Mouse (Mus musculus): ENCODE data around the gene Akap7. TPM values are rescaled to one million over a fixed set of nuclear protein-coding genes. Genes with fewer than 3 reads are reported as not detected.

Gene Akap7
- polyA plus RNA-seq, 1 experiment from 2014 or later, result 23.1 TPM

- Histone ChIP-seq H3K4me1 (replicated peaks; ENCODE audit: control insufficient read depth, insufficient read depth) (no peaks in the 10 kb centered on the region), H3K4me3 (ENCODE audit: low read depth, low read length) (no peak overlapping the region), H3K27me3 (ENCODE audit: control insufficient read depth, insufficient read depth, low read length) (no peaks in the 10 kb centered on the region), H3K4me2 (replicated peaks; ENCODE audit: low read depth) (no peak overlapping the region), H3K36me3 (ENCODE audit: control insufficient read depth, insufficient read depth, low read length) (no peaks in the 10 kb centered on the region), H3K27ac (replicated peaks) (no peak overlapping the region), H3K9ac (ENCODE audit: low read length) (no peak overlapping the region), H3K9me3 (ENCODE audit: control insufficient read depth, low read length) (no peaks in the 10 kb centered on the region)
- ATAC-seq (ENCODE audit: low FRiP score, low TSS enrichment), result no peak
- WGBS, result 69% methylated on average over 11 of the region's 11 CpGs
- no peak for DNase-seq (ENCODE audit: low spot score)
- no peak for TF ChIP-seq EP300 (optimal IDR thresholded peaks at IDR 0.05)
- no peak for TF ChIP-seq CTCF (IDR thresholded peaks at IDR 0.05; ENCODE audit: low read depth)
Observed at GRCm38 (mm10) chr10:25285100-25285811, 22.4 kb downstream of the Akap7 start.

GRCm38 (mm10) chr10:25284427-25285099 is 23.1 kb downstream of the Akap7 start:
- no peaks in the 10 kb centered on the region for H3K27me3 ChIP-seq (ENCODE audit: control insufficient read depth, insufficient read depth, low read length)
- TF ChIP-seq CTCF (IDR thresholded peaks at IDR 0.05; ENCODE audit: low read depth) (peak; percentile 36; the same call in 1 of the 2 replicates), EP300 (optimal IDR thresholded peaks at IDR 0.05) (no peak)
- H3K9ac ChIP-seq (ENCODE audit: low read length), result no peak overlapping the region
- no peak for ATAC-seq (ENCODE audit: low FRiP score, low TSS enrichment)
- H3K4me1 ChIP-seq (replicated peaks; ENCODE audit: control insufficient read depth, insufficient read depth), result no peaks in the 10 kb centered on the region
- H3K27ac ChIP-seq (replicated peaks), result no peak overlapping the region
- no peak for DNase-seq (ENCODE audit: low spot score)
- WGBS, result 94% methylated on average over 8 of the region's 8 CpGs
- H3K36me3 ChIP-seq (ENCODE audit: control insufficient read depth, insufficient read depth, low read length), result no peaks in the 10 kb centered on the region
- no peak overlapping the region for H3K4me3 ChIP-seq (ENCODE audit: low read depth, low read length)
- no peaks in the 10 kb centered on the region for H3K9me3 ChIP-seq (ENCODE audit: control insufficient read depth, low read length)
- no peak overlapping the region for H3K4me2 ChIP-seq (replicated peaks; ENCODE audit: low read depth)

GRCm38 (mm10) chr10:25283397-25283796 is 24.3 kb downstream of the Akap7 start:
- no peak for DNase-seq (ENCODE audit: low spot score)

GRCm38 (mm10) chr10:25280141-25280540 is 27.5 kb downstream of the Akap7 start:
- H3K36me3 ChIP-seq (ENCODE audit: control insufficient read depth, insufficient read depth, low read length), result no peaks in the 10 kb centered on the region
- DNase-seq (ENCODE audit: low spot score) (no peak), ATAC-seq (ENCODE audit: low FRiP score, low TSS enrichment) (no peak)
- H3K4me2 ChIP-seq (replicated peaks; ENCODE audit: low read depth), result no peak overlapping the region
- TF ChIP-seq EP300 (optimal IDR thresholded peaks at IDR 0.05) (no peak), CTCF (IDR thresholded peaks at IDR 0.05; ENCODE audit: low read depth) (no peak)
- no peaks in the 10 kb centered on the region for H3K4me1 ChIP-seq (replicated peaks; ENCODE audit: control insufficient read depth, insufficient read depth)
- H3K27ac ChIP-seq (replicated peaks), result peak overlapping the region; percentile 8; the same call in 1 of the 2 replicates
- H3K4me3 ChIP-seq (ENCODE audit: low read depth, low read length), result no peak overlapping the region
- H3K27me3 ChIP-seq (ENCODE audit: control insufficient read depth, insufficient read depth, low read length), result no peaks in the 10 kb centered on the region
- no peak overlapping the region for H3K9ac ChIP-seq (ENCODE audit: low read length)
- WGBS, result 45% methylated on average over 5 of the region's 5 CpGs
- no peaks in the 10 kb centered on the region for H3K9me3 ChIP-seq (ENCODE audit: control insufficient read depth, low read length)

More at GRCm38 (mm10) chr10:25283397-25283796, 24.3 kb downstream of the Akap7 start:
- no peak overlapping the region for H3K9ac ChIP-seq (ENCODE audit: low read length)
- 58% methylated on average over 7 of the region's 7 CpGs for WGBS
- no peak overlapping the region for H3K27ac ChIP-seq (replicated peaks)
- H3K4me3 ChIP-seq (ENCODE audit: low read depth, low read length), result no peak overlapping the region
- no peaks in the 10 kb centered on the region for H3K9me3 ChIP-seq (ENCODE audit: control insufficient read depth, low read length)
- no peaks in the 10 kb centered on the region for H3K4me1 ChIP-seq (replicated peaks; ENCODE audit: control insufficient read depth, insufficient read depth)
- TF ChIP-seq EP300 (optimal IDR thresholded peaks at IDR 0.05) (no peak), CTCF (IDR thresholded peaks at IDR 0.05; ENCODE audit: low read depth) (no peak)
- H3K4me2 ChIP-seq (replicated peaks; ENCODE audit: low read depth), result no peak overlapping the region
- no peak for ATAC-seq (ENCODE audit: low FRiP score, low TSS enrichment)
- H3K27me3 ChIP-seq (ENCODE audit: control insufficient read depth, insufficient read depth, low read length), result no peaks in the 10 kb centered on the region
- H3K36me3 ChIP-seq (ENCODE audit: control insufficient read depth, insufficient read depth, low read length), result no peaks in the 10 kb centered on the region

GRCm38 (mm10) chr10:25279406-25279805 is 28.3 kb downstream of the Akap7 start:
- DNase-seq (ENCODE audit: low spot score), result no peak
- H3K9me3 ChIP-seq (ENCODE audit: control insufficient read depth, low read length), result no peaks in the 10 kb centered on the region
- TF ChIP-seq CTCF (IDR thresholded peaks at IDR 0.05; ENCODE audit: low read depth) (no peak), EP300 (optimal IDR thresholded peaks at IDR 0.05) (no peak)
- H3K27ac ChIP-seq (replicated peaks), result 0 out of 2 replicates have a peak overlapping the region, but pooled peaks have one; percentile 35
- no peaks in the 10 kb centered on the region for H3K4me1 ChIP-seq (replicated peaks; ENCODE audit: control insufficient read depth, insufficient read depth)
- no peak overlapping the region for H3K4me3 ChIP-seq (ENCODE audit: low read depth, low read length)
- no peak overlapping the region for H3K4me2 ChIP-seq (replicated peaks; ENCODE audit: low read depth)
- 65% methylated on average over 3 of the region's 3 CpGs for WGBS
- no peaks in the 10 kb centered on the region for H3K27me3 ChIP-seq (ENCODE audit: control insufficient read depth, insufficient read depth, low read length)
- no peaks in the 10 kb centered on the region for H3K36me3 ChIP-seq (ENCODE audit: control insufficient read depth, insufficient read depth, low read length)
- ATAC-seq (ENCODE audit: low FRiP score, low TSS enrichment), result no peak
- H3K9ac ChIP-seq (ENCODE audit: low read length), result no peak overlapping the region

GRCm38 (mm10) chr10:25275492-25275891 is 32.2 kb downstream of the Akap7 start:
- no peak overlapping the region for H3K4me2 ChIP-seq (replicated peaks; ENCODE audit: low read depth)
- no peak overlapping the region for H3K4me3 ChIP-seq (ENCODE audit: low read depth, low read length)
- no peaks in the 10 kb centered on the region for H3K4me1 ChIP-seq (replicated peaks; ENCODE audit: control insufficient read depth, insufficient read depth)
- no peaks in the 10 kb centered on the region for H3K9me3 ChIP-seq (ENCODE audit: control insufficient read depth, low read length)
- no peaks in the 10 kb centered on the region for H3K27me3 ChIP-seq (ENCODE audit: control insufficient read depth, insufficient read depth, low read length)
- H3K9ac ChIP-seq (ENCODE audit: low read length), result no peak overlapping the region
- no peaks in the 10 kb centered on the region; the same call in 1 of the 2 replicates for H3K36me3 ChIP-seq (ENCODE audit: control insufficient read depth, insufficient read depth, low read length)
- no peak for TF ChIP-seq CTCF (IDR thresholded peaks at IDR 0.05; ENCODE audit: low read depth)
- TF ChIP-seq EP300 (optimal IDR thresholded peaks at IDR 0.05), result no peak
- no peak overlapping the region for H3K27ac ChIP-seq (replicated peaks)
- DNase-seq (ENCODE audit: low spot score) (no peak), ATAC-seq (ENCODE audit: low FRiP score, low TSS enrichment) (no peak)
- WGBS, result 46% methylated on average over 7 of the region's 7 CpGs

Data from stomach, postnatal 0 days (tissue).